Mouse (Mus musculus): ENCODE results near the gene Asb2.
A peak's percentile ranks its signal among the peaks of the same experiment; 100 is the strongest.

The Asb2 gene

DNA sequence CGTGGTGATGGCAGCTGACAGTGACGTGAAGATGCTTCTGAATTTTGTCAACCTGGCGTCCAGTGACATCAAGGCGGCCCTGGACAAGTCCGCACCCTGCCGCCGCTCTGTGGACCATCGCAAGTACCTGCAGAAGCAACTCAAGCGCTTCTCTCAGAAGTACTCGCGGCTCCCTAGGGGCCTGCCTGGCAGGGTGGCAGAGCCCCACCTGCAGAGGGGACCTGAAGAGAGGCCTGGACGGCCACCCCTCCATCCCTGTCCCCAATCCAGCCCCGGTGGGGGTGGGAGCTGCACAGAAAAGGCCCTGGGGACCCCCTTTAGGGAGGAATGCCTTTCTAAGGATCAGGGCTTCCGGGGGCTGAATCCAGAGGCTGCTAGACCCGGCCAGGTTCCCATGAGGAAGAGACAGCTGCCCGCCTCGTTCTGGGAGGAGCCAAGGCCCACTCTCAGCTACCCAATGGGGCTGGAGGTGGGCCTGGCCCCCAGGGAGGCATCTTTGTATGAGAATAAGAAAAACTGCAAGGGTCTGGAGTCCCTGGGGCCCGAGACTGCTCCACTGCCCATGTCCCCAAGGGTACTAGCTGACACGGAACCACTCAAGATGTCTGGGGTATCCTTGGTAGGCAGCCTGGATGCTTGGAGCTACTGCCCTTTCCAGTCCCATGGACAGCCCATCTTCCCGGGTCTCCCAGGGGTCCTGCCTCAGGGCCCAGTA is 39.8 kb downstream of the Asb2 start:
- DNase-seq, result no peak

DNA sequence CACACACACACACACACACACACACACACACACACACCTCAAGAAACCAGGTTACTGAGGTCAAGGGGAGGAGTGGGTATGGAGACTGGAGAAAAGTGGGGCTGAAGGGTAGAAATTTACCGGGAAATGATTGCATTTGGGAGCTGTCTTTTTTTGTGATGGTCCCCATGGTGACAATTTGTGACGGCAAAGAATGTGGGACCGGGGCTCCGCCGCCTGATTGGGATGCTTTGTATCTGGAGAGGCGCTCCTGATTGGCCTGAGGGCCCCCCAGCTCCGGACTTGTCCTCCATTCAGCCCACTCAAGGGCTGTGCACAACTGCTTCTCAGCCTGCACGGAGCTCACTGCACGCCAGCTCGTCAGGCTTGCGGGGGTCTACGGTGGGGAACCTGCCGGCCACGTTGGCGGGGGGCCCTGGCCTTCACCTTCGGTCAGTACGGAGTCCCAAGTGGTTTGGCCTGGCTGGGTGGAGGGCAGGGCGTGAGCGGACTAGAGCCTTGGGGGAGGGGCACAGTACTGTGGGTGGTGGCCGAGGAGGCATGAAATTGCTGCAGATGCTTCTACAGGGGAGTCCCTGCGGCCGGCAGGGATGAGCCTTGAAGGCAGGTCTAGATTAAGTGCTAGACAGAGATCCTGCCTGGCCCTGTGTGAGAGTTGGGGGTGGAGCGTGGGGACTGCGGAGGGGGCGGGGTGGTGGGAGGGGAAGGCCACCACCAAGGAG is 41.0 kb downstream of the Asb2 start:
- no peak for DNase-seq

DNA sequence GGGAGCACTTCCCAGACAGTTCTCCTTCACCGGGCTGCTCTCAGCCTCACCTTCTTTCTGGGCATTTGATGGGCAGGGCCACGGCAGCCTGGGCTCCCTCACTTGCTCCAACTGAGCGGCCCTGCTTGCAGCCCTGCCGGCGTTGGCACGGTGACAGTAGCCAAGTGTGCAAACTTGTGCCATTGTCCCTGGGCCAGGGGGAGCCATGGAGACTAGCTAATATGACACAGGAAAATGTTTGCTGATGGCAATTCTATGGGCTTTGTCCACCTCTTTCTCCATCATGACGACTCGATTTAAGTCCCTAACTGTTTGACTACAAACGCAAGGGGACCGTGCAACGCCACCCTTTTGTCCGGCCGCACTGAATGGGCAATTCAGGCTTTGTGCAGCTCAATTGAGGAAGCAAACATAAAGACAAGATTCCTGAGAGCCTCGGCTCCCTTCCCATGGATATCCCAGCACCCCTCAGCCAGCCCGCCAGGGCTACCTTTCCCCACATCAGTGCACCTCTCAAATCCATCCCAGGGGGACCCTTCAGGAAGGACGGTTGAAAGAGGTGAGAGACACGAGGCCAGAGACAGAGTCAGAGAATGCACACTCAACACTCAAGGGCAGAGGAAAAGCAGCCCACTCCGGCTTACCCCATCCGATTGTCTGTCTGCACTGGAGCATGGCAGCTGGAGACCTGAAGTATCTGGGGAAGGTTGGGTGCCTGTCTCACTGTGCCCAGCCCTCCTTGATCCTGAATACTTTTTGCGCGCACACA is 41.7 kb downstream of the Asb2 start:
- no peak for DNase-seq

DNA sequence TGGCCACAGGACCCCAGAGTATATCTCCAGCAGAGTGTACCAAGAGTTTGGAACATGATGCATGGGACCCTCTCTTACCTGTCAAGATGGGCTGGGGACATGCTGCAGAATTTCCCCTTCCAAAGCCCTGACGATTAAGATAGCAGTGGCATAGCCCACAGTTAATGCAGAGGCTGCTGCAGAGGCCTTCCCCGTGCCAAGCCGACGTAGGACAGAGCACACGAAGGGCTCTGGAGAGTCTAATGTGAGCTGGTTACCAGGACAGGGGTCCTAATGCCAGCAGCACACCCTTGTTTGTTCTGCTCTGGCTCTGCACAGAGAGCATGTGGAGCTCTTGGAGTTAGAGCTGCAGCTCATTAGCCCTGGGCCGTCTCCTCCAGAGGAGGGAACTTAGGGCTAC is 42.5 kb downstream of the Asb2 start:
- no peak for DNase-seq

DNA sequence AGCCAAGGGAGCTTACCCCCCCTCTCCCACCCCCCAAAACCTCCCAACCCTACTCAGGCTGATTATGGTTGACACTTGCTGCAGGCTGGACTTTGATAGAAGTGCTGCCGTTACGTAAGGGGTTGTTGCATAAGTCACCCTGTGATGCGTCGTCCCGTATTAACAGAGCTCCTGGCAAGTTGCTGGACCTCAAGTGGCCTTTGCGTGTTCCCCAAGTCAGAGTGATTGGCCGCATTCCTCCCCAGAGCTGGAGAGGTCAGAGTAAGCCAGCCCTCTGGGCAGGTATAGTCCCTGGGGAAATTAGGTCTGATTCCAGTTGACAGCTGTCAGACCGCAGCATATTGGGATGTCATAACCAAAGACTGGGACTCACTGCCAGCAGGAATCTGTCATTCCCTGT is 43.9 kb downstream of the Asb2 start:
- DNase-seq, result no peak

DNA sequence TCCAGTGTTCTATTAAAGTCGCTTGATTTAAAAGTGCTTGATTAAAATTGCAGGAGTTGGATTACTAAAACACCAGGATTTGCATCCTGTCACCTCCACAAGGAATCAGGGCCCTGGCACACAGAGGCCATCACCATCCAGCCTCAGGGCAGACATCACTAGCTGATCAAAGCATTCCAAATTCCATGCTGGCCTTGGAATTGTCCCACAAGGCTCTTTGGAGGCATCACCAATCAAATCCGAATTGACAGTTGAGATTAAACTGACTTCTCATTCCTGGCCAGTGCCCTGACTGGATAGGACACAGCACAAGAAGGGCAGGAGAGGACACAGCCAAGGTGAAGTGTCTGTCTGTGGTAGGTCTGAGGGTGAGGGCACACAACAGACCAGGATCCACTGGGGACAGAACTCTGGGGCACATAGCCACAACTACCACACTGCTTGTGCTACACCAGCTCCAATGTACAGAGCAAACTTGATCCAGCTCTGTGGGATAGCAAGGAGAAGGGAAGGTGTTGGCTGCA is 45.0 kb downstream of the Asb2 start, which contains the start of gene Fam181a:
TSS of gene Fam181a (plus strand) at position 232 of the 524 bp plus-strand sequence.
- DNase-seq, result no peak

DNA sequence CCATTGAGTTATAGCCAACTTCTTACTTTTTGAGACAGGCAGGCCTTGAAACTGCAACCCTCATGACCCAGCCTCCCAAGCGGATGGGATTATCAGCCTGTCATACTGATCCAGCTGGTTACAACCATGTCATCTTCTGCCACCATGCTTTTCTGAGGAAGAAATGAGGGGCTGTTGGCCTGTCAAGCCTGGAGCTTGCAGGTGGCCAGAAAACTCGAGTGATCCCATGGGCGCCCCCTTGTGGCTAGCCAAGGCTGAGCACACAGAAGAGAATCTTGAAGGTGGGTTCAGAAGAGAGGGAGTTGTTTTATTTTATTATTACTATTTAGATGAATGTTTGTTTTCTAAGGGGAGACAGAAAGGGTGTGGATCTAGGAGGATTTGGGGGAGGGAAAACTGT is 49.1 kb downstream of the Asb2 start:
- no peak for DNase-seq

DNA sequence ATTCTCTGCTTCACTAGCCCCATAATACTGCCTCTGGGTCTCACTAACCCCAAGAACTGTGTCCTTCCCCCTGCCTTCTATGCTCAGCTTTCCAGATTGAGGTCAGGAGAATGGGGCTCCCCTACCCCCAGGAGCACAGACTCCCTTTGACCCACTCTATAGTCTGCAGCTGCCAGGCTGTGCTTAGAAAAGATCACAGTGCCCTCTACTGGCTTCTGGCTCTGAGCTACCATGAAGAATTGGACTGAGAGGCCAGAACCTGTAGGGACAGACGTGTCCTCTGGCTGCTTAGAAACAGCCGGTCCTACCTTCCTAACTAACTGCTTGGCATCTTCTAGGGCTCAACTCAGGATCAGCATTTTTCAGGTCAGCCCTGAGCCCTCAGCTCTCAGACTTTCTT is 49.6 kb downstream of the Asb2 start:
- no peak for DNase-seq

DNA sequence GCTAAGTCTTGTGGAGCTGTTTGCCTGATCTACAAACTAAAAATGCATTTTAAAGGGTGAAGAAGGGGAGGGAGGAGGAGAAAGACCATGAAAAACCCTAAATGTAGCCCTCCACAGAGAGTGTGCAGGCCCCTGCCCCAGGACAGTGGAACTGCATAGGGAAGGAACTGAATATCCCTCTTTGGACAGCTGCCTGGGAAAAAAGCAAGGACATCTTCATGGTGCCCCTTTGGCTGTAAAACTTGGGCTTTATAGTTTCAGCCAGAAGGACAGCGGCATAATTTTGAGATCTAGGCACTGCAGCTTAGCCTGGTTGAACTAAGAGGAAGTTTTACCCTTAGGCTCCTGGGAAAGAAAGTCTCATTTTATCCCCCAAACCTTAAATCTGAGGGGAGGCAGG is 52.8 kb downstream of the Asb2 start:
- DNase-seq, result no peak

DNA sequence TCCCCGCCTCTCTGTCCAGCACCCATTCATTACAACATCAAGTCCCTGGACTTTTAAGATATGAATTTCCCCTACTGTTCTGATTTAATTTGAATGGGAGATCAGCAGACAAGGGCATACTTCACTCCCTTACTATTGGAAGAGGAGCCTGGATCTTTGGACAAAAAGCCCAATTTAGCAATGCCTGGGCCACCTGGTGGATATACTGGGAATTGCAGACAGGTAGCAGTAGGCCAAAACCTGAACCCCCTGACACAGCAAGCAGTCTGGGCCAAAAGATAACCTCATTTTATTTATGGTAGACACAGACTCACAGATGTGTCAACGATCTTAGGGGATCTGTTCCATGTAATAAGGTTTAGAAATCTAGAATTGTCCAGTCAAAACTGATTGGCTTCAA is 54.2 kb downstream of the Asb2 start:
- DNase-seq, result peak; percentile 21

DNA sequence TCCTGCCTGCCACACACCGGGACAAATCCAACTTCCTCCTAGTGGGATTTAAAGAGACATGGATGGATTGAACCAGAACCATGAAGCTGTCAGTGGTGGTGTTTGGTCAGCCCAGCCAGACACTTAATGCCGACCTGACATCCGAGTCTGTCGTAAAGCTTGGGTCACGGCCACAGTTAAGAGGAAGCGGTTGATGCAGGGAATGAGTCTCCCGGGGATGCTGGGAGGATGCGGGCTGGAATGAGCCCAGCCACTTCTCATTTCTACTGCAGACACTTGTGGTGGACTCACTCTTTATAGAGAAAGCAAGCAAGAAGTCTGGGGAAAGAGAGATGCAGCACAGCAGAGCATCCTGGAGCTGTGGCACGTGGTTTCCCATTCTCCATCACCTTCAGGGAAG is 55.3 kb downstream of the Asb2 start:
- DNase-seq, result no peak

DNA sequence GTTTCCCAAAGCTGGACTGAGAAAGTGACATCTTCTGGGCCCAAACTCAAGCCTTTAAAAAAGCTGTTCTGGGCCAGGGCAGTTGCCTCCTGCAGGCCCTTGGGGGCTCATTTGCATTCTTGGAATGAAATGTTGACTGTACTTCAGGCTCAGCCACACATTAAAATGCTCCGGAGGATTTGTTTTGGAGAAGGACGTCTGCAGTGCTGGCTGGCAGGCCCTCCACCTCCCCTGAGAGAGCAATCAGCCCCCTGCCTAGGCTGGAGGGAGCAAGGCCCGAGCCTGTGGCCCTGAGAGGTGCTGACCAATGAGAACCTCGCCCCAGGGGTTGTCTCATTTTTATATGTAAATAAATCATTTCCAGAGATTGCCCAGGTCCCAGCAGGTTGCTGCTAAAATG is 59.5 kb downstream of the Asb2 start:
- DNase-seq, result no peak

DNA sequence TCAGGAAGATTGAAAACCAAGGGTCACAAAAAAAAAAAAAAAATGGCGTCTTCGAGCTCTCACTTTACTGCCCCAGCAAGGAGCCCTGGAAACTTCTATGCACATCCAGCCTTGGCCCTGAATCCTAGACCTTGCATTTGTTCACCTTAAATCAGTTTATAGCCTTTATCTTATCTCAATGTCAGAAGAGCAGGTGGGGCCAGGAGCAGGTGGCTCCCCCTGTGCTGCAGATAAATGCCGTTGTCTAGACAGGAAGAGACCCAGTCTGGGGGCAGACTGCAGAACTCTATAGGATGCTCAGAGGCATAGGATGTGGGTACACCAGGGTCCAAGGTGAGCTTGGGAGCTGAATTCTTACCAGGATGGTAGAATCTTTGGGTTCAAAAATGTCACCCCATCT is 63.4 kb downstream of the Asb2 start:
- DNase-seq, result no peak

DNA sequence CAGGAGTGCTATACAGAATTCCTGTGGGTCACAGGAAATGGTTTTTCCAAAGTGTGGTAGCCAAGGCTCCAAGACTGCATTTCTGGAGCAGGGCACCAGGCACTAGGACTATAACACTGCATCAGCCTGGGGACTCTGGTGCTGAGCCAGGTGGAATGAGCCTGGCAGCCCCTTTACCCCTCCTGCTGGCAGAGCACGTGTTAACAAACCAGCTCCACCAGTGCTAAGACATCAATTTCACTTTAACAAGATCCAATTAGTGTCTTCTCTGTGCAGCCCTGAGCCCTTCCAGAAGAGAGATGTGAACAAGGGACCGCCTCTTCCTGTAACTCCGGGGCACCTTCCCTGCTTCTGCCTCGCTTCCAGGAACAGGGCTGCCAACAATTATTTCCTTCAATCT is 68.5 kb downstream of the Asb2 start:
- no peak for DNase-seq

DNA sequence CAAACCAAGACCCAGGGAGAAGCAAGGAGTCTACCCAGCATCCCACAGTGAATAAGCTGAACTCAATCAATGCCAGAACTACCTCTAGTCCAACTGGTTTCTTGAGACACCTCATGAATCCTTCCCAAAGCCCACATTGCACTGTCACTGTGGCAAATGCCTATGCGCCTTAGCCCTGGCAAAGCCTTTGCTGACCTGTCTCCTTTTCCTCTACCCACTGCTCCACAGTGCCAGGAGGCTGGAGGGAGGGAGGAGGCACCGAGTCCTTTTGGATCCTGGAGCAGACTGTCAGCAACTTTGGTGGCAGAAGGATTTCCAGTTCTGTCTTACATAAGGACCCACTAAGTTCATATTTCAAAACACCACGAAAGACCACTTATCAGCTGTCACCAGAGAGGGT is 72.4 kb downstream of the Asb2 start:
- DNase-seq, result no peak

DNA sequence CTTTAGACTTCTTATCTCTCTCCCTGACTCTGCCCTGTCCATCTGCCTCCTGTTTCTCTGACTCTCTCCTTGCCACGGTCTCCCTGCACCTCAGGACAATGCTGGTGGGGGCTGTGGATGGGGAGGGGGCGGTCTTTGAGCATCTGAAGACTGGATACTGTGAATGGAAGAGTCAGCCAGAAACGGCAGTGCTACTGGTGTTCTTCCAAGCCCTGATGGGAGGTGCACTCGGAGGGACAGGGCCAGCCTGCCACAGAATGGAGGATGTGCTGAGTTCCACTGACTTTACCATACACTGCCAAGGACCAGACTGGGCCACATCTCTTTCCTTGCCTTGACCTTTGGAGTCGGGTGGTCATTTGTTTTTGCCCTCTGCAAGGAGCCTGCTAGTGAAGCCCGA is 72.9 kb downstream of the Asb2 start:
- no peak for DNase-seq

DNA sequence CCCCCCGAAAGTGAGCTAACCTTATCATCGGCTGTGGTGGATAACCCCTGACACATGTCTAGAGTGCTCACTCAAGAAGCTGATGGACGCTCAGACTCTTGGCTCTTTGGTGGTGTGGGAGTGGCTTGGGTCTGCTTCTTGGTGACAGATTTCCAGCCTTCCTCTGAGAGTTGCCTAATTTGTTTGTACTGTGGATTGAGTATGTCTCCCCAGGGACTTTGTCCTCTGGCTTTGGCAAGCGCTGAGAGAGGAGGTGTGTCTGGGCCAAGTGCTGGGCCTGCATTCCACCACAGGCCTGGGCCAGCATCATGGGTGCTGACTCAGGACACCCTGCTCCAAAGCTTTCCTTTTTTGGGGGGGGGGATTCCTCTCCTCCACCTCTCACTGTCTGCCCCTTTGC is 73.9 kb downstream of the Asb2 start:
- DNase-seq, result no peak

DNA sequence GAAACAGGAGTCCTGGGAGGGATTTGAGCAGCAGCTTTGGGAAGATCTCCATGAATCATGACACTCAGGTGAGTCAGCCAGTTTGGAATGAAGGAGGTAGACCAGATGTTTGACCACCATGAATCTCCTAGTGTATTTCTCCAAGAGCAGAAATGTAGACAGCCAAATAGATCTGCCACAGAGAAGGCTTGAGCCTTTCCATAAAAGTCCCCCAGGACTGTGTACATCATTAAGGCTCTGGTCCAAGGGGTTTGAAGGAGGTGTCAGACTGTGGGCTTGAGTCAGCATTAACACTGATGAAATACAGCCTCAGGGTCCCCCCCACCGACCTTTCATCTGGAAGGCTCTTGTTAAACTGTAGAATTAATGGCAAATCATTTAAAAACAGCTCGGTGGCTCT is 74.3 kb downstream of the Asb2 start:
- no peak for DNase-seq

DNA sequence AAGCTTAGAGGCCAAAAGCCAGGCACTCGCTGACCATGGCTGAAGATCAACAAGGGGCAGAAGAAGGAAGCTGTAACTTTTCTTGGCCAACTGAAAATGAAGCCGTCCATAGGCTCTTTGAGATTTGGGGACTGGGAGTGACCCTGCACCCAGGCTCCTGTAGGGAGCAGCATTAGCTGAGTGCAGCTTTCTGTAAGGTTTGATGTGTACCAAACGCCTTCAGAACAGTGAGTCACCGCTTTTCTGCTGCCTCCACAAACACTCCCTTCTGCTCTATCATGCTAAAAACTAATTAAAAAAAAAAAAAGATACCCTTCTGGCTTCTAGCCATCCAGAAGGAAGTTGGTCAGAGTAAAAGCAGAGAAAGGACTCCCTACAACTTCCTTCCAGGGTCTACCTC is 79.4 kb downstream of the Asb2 start:
- no peak for DNase-seq

DNA sequence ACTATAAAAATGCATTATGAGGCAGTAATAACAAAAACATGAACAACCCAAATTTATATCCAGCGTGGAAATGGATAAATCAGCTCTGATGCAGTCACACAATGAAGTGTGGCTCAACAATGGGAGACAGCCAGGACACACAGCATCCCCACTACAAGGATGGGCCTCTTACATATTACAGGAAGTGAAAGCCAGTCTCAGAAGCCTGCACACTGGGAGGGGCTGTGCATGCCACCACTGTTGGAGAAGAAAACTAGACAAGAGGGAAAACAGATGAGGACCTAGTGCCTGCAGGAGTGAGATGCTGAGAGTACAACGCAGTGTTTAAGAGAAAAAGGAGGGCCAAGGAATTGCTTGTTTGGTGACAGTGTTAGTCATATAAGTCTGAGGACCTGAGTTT is 82.1 kb downstream of the Asb2 start:
- DNase-seq, result no peak

DNA sequence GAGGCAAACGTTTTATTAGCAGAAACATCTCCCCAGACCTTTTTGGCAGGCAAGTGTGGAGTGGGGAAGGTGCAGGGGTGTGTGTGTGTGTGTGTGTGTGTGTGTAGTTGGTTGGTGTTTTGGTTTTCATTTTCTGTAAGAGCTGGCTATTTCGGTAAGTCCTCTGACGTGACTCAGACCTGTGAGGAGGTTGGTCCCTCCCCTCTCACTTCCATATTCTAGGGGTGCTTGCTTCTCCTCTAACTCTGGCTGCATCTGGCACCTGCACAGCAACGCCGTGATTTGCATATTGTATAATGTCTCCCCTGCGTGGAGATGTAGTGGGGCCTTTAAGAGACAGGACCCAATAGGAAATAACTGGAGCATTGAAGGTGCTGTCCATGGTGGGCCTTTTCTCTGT is 82.8 kb downstream of the Asb2 start:
- no peak for DNase-seq

DNA sequence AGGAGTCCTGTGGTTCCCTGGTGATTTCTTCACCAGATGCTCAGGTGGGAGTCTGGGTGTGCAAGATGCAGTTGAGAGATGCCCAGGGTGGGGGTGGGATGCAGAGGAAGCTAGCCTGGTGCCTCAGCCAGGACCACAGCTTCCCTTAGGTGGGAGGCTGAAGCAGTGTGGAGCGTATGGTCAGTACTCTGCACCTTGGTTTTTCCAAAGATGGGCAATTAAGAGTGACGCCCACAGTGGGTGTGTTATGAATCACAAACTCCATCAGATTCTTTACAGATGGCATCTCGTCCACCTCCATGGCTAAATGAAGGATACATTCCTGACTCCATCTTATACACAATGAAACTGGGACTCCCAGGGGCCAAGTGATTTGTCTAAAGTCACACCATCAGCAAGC is 83.6 kb downstream of the Asb2 start:
- no peak for DNase-seq

All from cerebellum, adult 11-12 months (tissue).